Mouse (Mus musculus) heart, adult 9 months (tissue): ENCODE measurements around the gene Uqcc3.
"Not testable (repeated sequence)": the region's sequence is repeated elsewhere in the genome, so short reads cannot be mapped to it uniquely, and the experiment has no call there.

Experiments used
- DNase-seq, 2 experiments: peaks; one replicate each; pipeline ENCODE4 v3.0.0; 2022; ENCODE audit warnings: low spot score in 2 of 2

Gene Uqcc3

DNA sequence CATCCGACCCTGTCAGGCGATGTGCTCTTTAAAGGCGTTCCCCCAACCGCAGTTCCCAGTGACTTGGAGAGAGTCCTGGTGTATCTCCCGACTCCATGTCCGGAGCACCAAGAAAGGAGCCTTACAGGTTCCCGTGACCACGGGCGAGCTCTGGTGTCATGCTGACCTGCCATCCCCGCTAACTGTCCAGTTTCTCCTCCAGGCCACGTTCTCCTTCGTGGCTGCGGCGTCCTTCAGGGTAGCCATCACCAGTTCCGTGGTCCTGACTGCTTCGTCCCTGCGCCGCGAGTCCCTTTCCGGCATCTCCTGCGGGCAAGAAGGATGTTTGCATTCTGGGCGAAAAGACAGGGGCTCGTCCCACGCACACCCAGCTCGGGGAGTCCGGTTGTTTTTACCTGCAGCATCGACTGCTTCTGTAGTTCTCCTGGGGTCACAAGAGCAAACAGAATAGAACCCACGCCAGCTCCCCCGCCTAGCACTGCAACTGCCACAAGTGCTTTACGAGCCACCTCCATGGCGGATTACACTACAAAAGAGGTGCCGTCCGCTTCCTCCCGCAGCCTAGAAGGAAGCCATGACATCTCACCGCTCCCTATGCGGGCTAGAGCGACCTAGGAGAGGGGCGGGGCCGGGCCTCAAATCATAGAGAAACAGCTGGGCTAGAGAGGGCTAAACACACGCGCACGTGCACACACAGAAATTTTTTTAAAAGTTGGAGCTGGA is at the start of gene Uqcc3:
Gene Uqcc3, minus strand, starts transcription at position 613 of the 723 bp plus-strand sequence.
- DNase-seq, result peak; percentile 91 to 92

- no peak for DNase-seq
Observed at GRCm38 (mm10) chr19:8930117-8930516, 49.4 kb upstream of the Uqcc3 start.

- DNase-seq, result peak; percentile 94 to 95
Observed at GRCm38 (mm10) chr19:8929224-8930088, 48.7 kb upstream of the Uqcc3 start, which contains the start of the genes Rom1 and Eml3. TSS of gene Rom1 (minus strand) at chr19:8929356. TSS of gene Eml3 (plus strand) at chr19:8929552.

DNA sequence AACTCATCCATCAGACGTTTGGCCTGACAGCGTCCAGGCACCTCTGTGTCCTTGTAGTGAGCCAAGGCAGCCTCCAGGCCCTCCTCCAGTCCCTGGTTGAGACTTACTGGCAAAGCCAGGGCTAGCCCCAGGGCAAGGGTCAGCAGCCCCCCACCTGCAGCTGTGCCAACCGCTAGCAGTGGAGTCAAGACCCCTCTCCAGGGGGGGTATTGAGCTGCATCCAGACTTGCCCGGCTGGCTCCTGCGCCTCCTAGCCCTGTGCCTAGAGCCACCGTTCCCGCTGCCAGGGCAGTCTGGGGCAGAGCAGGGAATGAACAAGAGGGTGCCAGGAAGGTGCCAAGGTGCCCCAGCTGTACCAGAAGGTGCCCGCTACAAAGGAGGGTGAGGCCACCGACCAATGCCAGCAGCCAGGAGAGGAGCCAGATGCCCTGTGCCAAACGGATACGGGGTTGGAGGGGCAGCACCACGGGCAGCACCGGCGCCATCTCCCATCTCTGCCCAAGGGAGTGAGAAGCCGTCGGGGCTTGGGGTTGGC is 48.0 kb upstream of the Uqcc3 start:
- DNase-seq, result no peak

GRCm38 (mm10) chr19:8927891-8928525 is 47.3 kb upstream of the Uqcc3 start:
- DNase-seq, result no peak

DNA sequence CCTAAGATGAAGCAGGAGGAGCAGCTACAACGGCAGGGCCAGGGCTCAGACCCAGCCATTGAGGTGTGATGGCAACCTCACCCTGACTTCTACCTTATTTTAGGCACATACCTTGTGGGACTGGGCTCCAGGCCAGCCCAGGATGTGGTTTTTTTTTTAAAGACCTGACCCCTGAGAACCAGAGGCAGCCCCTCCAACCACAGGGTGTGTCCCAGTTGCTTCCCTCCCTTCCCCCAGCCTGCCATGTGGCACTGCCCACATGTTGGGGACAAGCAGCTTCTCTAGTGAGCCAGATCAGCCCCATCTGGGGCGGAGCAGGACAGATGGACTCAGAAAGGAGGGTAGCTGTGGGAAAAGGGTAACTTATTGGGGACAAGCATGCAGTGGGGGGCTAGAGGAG is 46.0 kb upstream of the Uqcc3 start:
- no peak for DNase-seq

GRCm38 (mm10) chr19:8921741-8922140 is 41.0 kb upstream of the Uqcc3 start:
- no peak for DNase-seq

- DNase-seq, result peak in 1 of 2 experiments; percentile 42
Observed at GRCm38 (mm10) chr19:8920836-8921291, 40.1 kb upstream of the Uqcc3 start.

DNA sequence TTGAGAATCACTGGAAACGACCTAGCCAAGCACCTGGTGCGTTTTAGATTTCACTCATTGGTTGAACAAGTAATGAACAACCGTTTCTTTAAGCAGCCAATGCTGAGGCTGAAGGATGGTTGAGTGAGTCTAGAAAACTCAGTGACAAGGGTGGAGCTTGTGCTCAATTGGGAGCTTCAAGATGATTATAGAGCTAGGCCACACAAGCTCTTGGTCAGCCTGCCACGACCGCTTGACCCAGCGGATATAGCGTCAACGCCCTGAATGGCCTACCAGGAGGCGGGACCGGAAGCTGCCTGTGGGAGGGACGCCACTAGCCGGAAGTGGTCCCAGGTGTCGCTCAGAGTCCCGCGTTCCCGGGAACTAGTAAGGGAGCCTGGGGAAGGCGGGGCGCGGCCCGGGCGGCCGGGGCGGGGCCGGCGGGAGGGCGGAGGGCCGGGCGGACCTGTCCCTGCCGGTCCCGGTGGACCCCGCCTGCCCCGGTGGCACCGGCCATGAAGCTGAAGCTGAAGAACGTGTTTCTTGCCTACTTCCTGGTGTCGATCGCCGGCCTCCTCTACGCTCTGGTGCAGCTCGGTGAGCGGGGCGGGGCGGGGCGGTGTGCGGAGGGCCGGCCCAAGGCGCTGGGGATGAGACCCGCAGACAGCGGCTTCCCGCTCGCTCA is 39.5 kb upstream of the Uqcc3 start, which contains the start of gene B3gat3:
Gene B3gat3, plus strand, starts transcription at position 302 of the 664 bp plus-strand sequence.
- DNase-seq, result peak; percentile 96 to 98

- DNase-seq, result no peak
Observed at GRCm38 (mm10) chr19:8919684-8920072, 39.0 kb upstream of the Uqcc3 start.

DNA sequence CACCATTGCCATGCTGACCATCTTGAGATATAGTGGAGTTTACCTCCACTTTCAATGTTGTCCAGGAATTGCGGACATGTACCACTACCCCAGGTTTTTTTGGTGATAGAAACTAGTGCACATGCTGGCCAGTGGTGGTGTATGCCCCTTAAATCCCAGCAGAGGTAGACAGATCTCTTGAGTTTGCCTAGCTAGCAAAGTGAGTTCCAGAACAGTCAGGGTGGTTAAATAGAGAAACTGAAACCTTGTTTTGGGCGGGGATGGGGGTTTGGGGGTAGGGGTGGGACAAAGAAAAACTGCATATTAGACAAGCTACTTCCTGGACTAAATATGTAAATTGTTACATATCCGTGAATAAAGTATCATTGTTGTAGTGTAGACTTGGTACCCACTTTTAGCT is 38.3 kb upstream of the Uqcc3 start:
- DNase-seq, result no peak

DNA sequence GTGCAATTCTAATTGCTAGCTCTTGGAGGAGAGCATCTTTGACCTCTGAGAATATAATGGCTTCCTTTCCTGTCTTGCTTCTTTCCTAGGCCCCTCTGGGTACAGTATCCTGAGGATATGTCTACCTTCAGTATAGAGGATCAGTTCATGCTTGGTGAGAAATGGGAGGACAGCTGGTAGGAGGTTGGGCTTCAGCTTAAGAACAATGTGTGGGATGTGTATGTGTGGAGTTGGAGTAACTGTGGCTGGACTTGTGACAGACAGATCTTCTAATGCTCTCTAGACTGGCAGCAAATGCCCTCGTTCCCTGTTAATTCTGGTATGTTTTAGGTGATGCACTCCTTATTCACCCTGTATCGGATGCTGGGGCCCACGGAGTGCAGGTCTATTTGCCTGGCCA is 33.5 kb upstream of the Uqcc3 start:
- DNase-seq, result no peak

- DNase-seq, result no peak
Observed at GRCm38 (mm10) chr19:8911810-8912209, 31.1 kb upstream of the Uqcc3 start.

DNA sequence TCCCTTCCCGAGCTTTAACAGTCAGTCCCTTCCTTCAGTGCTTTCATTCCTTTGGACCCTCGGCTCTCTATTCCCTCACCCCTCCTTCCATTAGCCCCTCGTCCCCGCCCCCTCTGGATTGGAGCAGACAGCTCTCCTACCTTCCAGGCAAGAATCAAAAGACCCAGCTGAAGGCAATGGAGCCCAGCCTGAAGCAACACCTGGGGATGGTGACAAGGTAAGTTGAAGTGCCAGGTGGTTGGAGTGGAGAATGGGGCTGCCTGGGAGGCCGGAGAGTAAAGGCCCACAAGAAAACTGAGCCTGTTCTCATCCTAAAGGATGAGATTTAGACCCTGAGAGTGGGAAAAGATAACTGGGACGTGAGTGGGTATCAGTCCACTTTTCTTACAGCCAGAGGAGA is 27.8 kb upstream of the Uqcc3 start:
- no peak for DNase-seq

DNA sequence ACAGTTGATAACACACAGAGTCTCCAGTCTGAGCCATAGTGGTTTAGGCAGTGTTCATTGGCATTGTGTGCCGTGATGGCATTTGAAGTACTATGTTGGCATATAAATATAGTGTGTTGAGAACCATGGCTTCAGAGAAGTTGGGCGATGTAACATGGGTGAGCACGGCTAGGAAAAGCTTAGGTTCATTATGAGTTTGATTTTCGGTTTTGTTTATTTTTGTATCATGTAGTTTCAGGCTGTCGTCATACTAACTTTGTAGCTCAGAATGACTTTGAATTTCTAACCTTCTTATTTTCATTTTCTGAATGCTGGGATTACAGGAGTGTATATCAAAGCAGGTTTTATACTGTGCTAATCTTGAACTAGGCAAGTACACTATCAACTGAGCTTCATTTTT is 22.7 kb upstream of the Uqcc3 start:
- no peak for DNase-seq

- no peak for DNase-seq
Observed at GRCm38 (mm10) chr19:8899079-8899478, 18.4 kb upstream of the Uqcc3 start.

DNA sequence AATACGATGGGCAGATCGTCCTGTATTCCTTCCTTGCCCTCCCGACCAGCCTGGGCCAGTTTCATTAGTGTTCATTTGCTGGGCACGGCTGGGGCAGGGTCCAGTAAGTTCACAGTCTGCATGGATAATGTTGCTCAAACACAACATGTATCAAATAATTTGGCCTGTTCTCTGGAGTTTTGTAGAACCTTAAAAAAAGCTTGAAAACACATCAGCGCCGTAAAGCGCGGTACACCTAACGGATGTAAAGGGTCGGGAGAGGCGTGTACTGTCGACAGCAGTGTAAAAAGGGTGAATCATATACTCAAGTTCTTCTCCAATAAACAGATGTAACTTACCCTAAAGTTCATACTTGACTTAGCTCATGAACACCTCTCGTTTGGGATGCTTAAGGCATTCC is 17.9 kb upstream of the Uqcc3 start:
- DNase-seq, result no peak

DNA sequence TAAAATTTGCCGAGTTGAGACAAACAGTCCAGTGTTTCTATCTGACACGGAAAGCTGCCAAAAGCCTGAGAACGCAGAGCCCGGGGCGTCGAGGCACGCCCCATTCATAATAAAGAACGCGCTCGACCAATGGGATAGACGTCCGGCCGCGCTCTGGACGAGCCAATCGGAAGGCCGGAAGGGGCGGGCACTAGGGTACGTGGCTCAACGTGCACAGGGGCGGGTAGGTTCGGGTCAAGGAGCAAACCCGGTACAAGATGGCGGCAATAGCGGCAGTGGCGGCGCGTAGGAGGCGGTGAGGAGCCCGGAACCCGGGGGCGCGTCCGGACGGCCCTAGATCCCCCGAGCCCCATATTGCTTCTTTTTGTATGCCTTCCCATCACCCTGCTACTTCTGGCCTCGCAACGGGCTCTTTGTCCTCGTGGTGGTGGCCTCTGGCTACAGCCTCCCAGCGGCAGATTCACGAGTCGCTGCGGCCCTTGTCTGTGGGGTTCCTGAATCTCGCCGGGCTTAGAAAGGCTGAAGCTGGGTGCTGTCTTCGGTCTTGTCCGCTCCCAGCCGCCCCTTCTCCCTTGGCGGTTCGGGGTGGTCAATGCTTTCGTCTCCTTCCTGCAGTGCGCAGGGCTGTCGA is 17.3 kb upstream of the Uqcc3 start, which contains the start of gene Ganab:
Gene Ganab, plus strand, starts transcription at position 207 of the 631 bp plus-strand sequence.
- DNase-seq, result peak; percentile 95

GRCm38 (mm10) chr19:8897211-8897864 is 16.6 kb upstream of the Uqcc3 start:
- DNase-seq, result peak; percentile 24 to 36

- DNase-seq, result not testable (repeated sequence)
Observed at GRCm38 (mm10) chr19:8896231-8896630, 15.5 kb upstream of the Uqcc3 start.
